Mouse (Mus musculus): ENCODE results near the gene Gje1. TPM values are rescaled to one million over a fixed set of nuclear protein-coding genes. Genes with fewer than 3 reads are reported as not detected.

Gene Gje1
- polyA plus RNA-seq, 1 experiment from 2014 or later, result not detected

DNA sequence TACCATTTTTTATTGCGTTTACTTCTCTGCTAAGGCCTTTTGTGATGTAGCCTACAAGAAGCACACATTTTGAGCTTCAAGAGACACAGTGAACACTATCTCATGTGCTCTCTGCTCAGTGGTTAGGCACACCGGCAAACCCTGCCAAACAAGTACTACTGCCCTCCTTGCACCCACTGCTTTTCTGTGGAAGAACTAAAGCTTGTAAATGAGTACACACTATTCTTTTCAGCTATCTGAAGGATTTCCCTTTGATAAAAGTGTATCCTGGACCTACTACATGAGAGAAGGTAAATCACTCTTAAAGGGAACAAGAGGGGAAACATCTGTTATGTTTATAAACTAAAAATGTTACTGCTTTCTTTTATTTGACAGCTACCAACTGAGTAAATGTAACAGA lies 51.9 kb downstream of the Gje1 start:
- H3K4me2 ChIP-seq, result no peak overlapping the region
- WGBS, result 93% methylated on average over 2 of the region's 2 CpGs
- no peak overlapping the region for H3K27ac ChIP-seq
- no peak for ATAC-seq (ENCODE audit: low FRiP score)
- H3K9ac ChIP-seq, result no peak overlapping the region
- H3K9me3 ChIP-seq, result no peaks in the 10 kb centered on the region
- no peaks in the 10 kb centered on the region for H3K4me1 ChIP-seq
- H3K36me3 ChIP-seq (replicated peaks), result peaks cover 34% of the 10 kb centered on the region
- no peaks in the 10 kb centered on the region for H3K27me3 ChIP-seq
- H3K4me3 ChIP-seq (replicated peaks), result no peak overlapping the region

Other genes with a start within 250 kb of the Gje1 start
- gene Adgrg6, start 172.6 kb downstream of the Gje1 start, polyA plus RNA-seq (2016; fragmentation: Nextera tagmentation; extraction: Ambion mirVana), result 1.7 and 2.8 TPM in 2 replicates
- gene Vta1, start 12.7 kb downstream of the Gje1 start, polyA plus RNA-seq (2016; fragmentation: Nextera tagmentation; extraction: Ambion mirVana), result 154 and 159 TPM in 2 replicates
- gene Nmbr, start 12.6 kb downstream of the Gje1 start, polyA plus RNA-seq (2016; fragmentation: Nextera tagmentation; extraction: Ambion mirVana), result 0.28 and 0.43 TPM in 2 replicates

All from forebrain, embryonic 12.5 days (tissue).